Mouse (Mus musculus) kidney, adult 2 months (tissue): ENCODE data around the gene N4bp2. TPM values are rescaled to one million over a fixed set of nuclear protein-coding genes. Genes with fewer than 3 reads are reported as not detected.
"Not testable (repeated sequence)": the region's sequence is repeated elsewhere in the genome, so short reads cannot be mapped to it uniquely, and the experiment has no call there.

Source experiments
- DNase-seq: peaks from one replicate; pipeline ENCODE4 v3.0.0; 2021
- H3K27ac ChIP-seq: fragments of 200-500 bp; 2 replicates; pipeline ENCODE4 v1.5.1; 2012; ENCODE audit warnings: low read depth, low read length, control low read depth, inconsistent platforms; ENCODE audit not compliant: insufficient read depth
- H3K27me3 ChIP-seq: fragments of 200-500 bp; replicated peaks from 2 replicates; pipeline ENCODE4 v1.6.1; 2012; ENCODE audit warnings: mild to moderate bottlenecking, moderate library complexity, low read length, inconsistent platforms; ENCODE audit not compliant: control insufficient read depth, insufficient read depth
- H3K36me3 ChIP-seq: fragments of 200-500 bp; 2 replicates; pipeline ENCODE4 v1.6.1; 2012; ENCODE audit warnings: mild to moderate bottlenecking, moderate library complexity, low read length, inconsistent platforms; ENCODE audit not compliant: control insufficient read depth, insufficient read depth
- H3K4me1 ChIP-seq: fragments of 200-500 bp; 2 replicates; pipeline ENCODE4 v1.6.1; 2011; ENCODE audit warnings: low read length; ENCODE audit not compliant: control insufficient read depth, insufficient read depth
- H3K4me3 ChIP-seq: fragments of 200-500 bp; 2 replicates; pipeline ENCODE4 v1.5.1; 2011; ENCODE audit warnings: mild to moderate bottlenecking, low read depth, low read length, control low read depth; ENCODE audit not compliant: insufficient read depth
- CTCF ChIP-seq: fragments of 200-500 bp; conservative IDR thresholded peaks from 2 replicates; pipeline ENCODE4 v1.5.1; 2011; ENCODE audit warnings: low read depth, mild to moderate bottlenecking, control low read depth, low read length, moderate library complexity, mixed read lengths; ENCODE audit not compliant: insufficient read depth, insufficient read length
- POLR2A ChIP-seq: fragments of 200-500 bp; IDR thresholded peaks from one replicate; pipeline ENCODE4 v1.6.1; 2011; ENCODE audit warnings: low read depth, low read length, control low read depth
- WGBS: fragments of 180-500 bp; shearing (Covaris S2); methylation state at CpG from one replicate; pipeline ENCODE4 v1.1.7; 2018; 5-methylcytosine and 5-hydroxymethylcytosine counted together
- polyA plus RNA-seq: library from polyadenylated mRNA; depleted of rRNA; stranded (reverse); fragments of >200 nt; gene quantifications from 2 replicates; pipeline ENCODE4 v1.2.3, GENCODE M21; 2012

The N4bp2 gene
- polyA plus RNA-seq, 1 experiment, result 3.8 TPM

GRCm38 (mm10) chr5:65776166-65776565 lies 12.8 kb downstream of the N4bp2 start:
- DNase-seq, result no peak
- Histone ChIP-seq H3K4me1 (no peaks in the 10 kb centered on the region), H3K27ac (no peak overlapping the region), H3K36me3 (no peaks in the 10 kb centered on the region), H3K4me3 (no peak overlapping the region), H3K27me3 (no peaks in the 10 kb centered on the region)
- TF ChIP-seq CTCF, result no peak
- TF ChIP-seq POLR2A, result no peak
- WGBS, result 89% methylated on average over 4 of the region's 4 CpGs

- no peak overlapping the region for H3K4me3 ChIP-seq
- H3K4me1 ChIP-seq, result no peaks in the 10 kb centered on the region
- DNase-seq, result peak; percentile 21
- 65% methylated on average over 3 of the region's 3 CpGs for WGBS
- no peak for TF ChIP-seq POLR2A
- TF ChIP-seq CTCF, result no peak
- no peak overlapping the region for H3K27ac ChIP-seq
- no peaks in the 10 kb centered on the region for H3K27me3 ChIP-seq
- no peaks in the 10 kb centered on the region for H3K36me3 ChIP-seq
These were observed 13.6 kb downstream of the N4bp2 start for GRCm38 (mm10) chr5:65776907-65777306.

- not testable (repeated sequence) for H3K27me3 ChIP-seq, DNase-seq, H3K27ac ChIP-seq, H3K4me1 ChIP-seq, H3K36me3 ChIP-seq, H3K4me3 ChIP-seq
- 92% methylated on average over 4 of the region's 4 CpGs for WGBS
These were observed 15.7 kb downstream of the N4bp2 start for GRCm38 (mm10) chr5:65778986-65779385.

- no peak for DNase-seq
- Histone ChIP-seq H3K27ac (no peak overlapping the region), H3K27me3 (no peaks in the 10 kb centered on the region), H3K4me3 (no peak overlapping the region), H3K4me1 (no peaks in the 10 kb centered on the region), H3K36me3 (no peaks in the 10 kb centered on the region)
- TF ChIP-seq CTCF (no peak), POLR2A (no peak)
- 85% methylated on average over 3 of the region's 3 CpGs for WGBS
These were observed 16.2 kb downstream of the N4bp2 start for GRCm38 (mm10) chr5:65779401-65780063.

- no peak for TF ChIP-seq CTCF
- no peak for TF ChIP-seq POLR2A
- DNase-seq, result no peak
- H3K4me1 ChIP-seq, result no peaks in the 10 kb centered on the region
- H3K4me3 ChIP-seq, result no peak overlapping the region
- H3K27ac ChIP-seq, result no peak overlapping the region
- H3K27me3 ChIP-seq, result no peaks in the 10 kb centered on the region
- 62% methylated on average over 5 of the region's 5 CpGs for WGBS
- no peaks in the 10 kb centered on the region for H3K36me3 ChIP-seq
These were observed 17.9 kb downstream of the N4bp2 start for GRCm38 (mm10) chr5:65781147-65781715.

GRCm38 (mm10) chr5:65781769-65782715 lies 18.7 kb downstream of the N4bp2 start:
- Histone ChIP-seq H3K4me3 (no peak overlapping the region), H3K27me3 (no peaks in the 10 kb centered on the region), H3K4me1 (no peaks in the 10 kb centered on the region), H3K36me3 (no peaks in the 10 kb centered on the region), H3K27ac (no peak overlapping the region)
- TF ChIP-seq POLR2A (no peak), CTCF (no peak)
- no peak for DNase-seq
- WGBS, result 61% methylated on average over 13 of the region's 13 CpGs
